Mouse (Mus musculus): ENCODE results near the gene Cebpa. TPM values are rescaled to one million over a fixed set of nuclear protein-coding genes. Genes with fewer than 3 reads are reported as not detected.

Gene Cebpa
- total RNA-seq, 2 experiments from 2014 or later, result 0.30 to 9.6 TPM

DNA sequence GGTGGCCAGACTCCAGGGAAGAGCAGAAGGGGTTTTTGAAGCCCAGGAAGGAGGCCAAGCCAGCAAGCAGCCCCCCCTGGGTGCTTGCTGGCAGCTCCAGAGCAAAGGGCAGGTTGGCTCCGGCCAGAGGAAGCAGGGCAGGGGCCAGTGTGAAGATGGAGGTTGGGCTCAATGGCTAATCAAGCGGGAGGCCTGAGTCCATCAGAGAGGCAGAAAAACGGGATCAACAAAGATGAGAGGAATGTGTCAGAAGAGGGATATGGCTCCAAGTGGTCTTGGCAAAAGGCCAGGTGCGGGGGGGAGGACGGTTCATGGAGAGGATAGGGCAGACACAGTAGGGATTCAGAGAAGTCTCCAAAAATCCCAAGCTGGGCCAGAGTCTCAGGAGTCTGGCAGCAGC is 22.4 kb downstream of the Cebpa start:
- ATAC-seq (replicated peaks; ENCODE audit: low FRiP score, poor library complexity, severe bottlenecking), result no peak

DNA sequence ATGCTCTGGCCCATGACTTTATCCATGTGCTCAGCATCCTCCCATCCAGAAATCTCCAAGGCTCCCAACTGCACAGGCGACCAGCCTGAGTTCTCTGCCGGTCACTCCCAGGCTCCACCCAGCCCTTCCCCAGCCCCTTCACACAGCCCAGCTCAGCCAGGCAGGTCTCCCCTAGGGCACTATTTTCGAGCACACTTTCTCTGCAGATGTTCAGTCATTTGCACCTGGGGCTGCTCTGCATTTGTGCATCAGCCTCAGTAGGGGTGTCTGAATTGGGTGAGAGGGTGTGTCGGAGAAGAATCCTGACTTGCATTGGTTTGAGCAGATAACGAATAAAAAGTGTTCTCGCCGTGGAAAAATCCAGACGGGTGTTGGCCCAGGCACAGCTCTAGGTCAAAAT is 23.4 kb downstream of the Cebpa start:
- no peak for ATAC-seq (replicated peaks; ENCODE audit: low FRiP score, poor library complexity, severe bottlenecking)

DNA sequence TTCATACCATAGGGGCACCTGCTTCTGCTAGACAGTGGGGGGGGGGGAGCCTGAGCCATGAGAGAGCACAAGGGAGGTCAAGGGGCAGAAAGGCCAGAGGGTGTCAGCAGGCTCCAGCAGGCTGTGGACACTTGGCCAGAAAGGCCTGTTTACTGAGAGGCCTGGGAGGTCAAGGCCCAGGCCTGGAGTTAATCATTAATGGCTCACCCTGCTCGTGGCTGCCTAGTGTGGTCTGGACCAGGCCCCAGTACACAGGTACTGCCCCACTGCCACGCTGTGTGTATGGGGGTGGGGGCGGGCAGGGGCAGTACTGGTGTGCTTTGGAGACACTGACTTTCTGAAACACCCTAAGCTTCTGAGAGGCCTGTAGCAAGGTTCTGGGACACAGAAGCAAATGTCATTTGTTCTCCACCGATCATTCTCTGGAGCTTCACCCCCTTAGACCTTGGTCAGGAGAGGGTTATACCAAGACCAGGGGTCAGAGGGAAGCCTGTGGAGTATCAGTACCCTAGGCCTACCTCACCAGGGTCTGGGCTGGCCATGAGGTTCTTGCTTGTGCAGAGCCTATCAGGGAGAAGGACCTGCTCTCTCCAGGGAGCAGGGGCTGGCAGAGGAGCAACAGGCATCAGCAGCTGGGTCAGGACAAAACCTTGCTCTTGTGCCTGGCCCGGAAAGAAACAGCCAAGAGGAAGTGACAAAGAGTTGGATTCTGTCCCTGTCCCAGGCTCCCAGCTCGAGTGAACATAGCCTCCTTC is 24.9 kb downstream of the Cebpa start:
- no peak for ATAC-seq (replicated peaks; ENCODE audit: low FRiP score, poor library complexity, severe bottlenecking)

DNA sequence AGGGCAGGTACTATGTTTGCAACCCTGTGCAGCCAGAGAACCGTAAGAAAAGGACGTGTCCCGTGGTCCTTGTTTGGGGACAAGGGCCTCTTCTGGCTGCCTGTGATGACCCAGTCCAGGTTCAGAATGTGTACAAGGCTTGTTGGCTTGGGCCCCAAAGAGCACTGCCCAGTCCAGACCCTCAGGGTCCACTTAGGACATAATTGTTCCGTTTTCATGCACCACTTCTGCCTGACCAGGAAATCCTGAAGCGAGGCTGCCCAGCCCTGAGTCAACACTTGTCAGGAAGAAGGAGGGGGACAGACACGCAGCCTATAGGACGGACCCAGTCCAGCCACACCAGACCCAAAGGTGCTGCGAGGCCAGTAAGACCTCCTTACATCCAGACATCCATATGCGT is 26.0 kb downstream of the Cebpa start:
- no peak for ATAC-seq (replicated peaks; ENCODE audit: low FRiP score, poor library complexity, severe bottlenecking)

DNA sequence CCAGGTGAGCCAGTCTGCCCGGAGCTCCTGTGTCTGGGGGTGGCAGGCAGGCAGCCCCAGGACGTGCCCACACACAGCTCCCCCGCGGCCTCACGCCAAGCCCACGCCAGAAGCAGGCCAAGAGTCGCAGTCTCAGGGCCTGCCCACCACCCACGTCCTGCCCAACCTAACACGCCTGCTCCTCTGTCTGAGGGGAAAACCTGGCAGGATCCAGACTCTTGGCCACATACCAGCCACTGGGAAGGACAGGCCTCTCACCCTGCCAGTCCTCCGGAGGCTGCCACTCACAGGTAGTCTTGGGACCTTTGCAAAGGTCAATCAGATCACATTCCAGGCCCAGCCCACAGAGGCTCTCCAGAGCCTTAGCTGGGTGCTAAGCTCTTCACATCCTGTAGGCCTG is 27.2 kb downstream of the Cebpa start:
- no peak for ATAC-seq (replicated peaks; ENCODE audit: low FRiP score, poor library complexity, severe bottlenecking)

DNA sequence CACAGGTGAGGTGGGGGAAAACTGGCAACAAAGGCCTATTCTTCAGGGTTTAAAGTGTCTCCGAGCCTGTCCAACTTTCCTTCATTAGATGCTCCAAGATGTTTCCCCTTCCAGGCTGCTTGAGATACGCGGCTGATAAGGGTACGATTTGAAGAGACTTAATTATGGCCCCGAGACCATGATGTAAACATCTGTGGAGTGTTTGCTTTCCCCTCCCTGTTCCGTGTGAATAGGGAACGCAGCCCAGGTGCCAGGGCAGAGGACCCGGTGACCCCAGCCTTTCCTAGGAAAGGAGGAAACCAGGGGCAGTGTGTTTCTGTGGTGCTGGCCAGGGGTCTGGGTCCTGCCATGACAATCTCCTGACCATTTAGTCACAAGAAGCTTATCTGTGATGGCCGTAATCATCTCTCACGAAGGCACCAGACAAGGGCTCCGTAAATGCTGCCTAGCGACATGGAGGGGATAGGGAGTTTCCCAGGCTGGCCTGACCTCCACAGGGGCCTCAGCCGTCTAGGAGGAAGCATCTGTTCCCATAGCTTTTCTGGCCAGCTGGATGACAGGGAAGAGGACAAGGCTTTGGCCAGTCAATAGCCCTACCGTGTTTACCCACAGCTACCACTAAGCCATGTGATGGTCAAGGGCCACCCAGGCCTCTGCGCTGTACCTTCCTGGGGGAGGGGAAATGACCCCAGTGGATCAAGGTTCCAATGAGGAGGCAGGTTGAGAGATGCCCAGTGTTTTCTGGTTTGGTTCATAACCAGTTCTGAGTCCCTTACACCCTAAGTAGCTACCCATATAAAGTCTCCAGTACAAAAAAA is 30.7 kb downstream of the Cebpa start:
- ATAC-seq (replicated peaks; ENCODE audit: low FRiP score, poor library complexity, severe bottlenecking), result no peak

DNA sequence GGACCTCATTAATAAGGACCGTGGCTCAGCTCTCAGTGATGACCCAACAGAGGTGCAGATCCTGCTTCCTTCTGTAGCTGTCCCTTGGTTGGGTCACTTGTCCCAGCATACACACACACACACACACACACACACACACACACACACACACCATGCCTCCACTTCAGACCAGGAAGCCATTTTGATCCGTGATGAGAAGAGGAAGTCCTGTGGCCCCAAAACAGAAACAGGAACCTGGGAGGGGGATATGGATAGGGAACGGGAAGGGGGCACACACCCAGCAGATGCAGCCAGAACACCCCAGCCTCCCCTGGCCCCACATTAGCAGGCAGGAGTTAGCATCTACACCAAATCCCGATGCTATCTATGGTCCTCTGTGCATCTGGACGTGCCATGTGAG is 31.8 kb downstream of the Cebpa start:
- no peak for ATAC-seq (replicated peaks; ENCODE audit: low FRiP score, poor library complexity, severe bottlenecking)

DNA sequence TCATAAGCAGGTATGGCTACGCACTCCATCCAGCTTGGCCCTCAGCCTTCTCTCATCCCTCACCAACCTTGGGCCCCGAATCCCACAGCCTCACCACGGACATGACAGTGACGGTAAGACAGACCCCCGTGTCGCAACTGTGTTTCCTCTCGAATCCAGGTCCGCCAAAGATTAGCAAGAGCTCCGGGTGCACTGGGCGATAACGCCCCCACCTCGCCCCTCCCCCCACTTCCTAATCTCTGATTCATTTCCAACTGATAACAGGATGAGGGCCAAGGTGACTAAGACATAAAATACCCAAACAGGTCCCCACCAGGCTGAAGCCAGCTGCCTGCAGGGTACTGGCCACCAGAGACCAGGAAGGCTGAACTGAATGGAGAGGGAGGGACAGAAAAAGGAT is 35.4 kb downstream of the Cebpa start:
- no peak for ATAC-seq (replicated peaks; ENCODE audit: low FRiP score, poor library complexity, severe bottlenecking)

DNA sequence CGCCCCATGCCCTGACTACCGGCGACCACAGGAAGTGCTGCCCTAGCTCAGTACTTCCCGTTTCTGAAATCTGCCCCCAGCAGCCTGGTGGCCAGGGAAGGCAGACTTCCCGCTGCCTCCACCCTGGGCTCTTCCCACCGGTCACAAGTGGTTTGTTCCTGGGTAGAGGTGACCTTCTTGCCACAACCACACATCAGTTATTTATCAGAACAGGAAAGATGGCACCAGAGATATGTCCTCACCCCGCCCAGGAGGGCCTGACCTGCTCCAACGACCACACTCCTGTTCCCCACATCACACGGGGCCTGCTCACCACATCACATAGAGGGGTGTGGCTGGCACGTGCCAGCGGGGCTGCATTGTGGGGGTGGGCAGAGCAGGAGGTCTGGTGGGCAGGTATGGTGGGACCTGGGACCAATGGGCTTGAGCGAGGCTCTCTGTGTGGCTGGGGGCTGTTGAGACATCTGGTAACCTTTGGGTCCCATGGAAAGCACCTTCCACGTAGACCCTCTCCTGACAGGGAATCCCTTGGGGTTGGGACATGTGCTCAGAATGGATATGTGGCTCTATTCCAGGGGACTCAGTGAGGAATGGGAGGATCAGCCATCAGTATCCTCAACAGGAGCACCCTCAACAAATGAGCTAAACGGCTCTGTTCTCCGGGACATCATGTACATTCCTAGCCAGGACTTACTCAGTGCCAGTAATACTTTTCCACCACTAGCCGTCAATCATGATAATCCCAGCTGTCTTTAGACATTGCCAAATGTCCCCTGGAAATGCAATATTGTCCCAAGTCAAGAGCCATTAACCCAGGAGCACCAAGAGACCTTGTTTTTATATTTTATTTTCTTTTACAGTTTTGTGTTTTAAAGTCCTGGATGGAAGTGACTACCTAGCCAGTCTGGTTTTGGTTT is 37.7 kb downstream of the Cebpa start:
- no peak for ATAC-seq (replicated peaks; ENCODE audit: low FRiP score, poor library complexity, severe bottlenecking)

DNA sequence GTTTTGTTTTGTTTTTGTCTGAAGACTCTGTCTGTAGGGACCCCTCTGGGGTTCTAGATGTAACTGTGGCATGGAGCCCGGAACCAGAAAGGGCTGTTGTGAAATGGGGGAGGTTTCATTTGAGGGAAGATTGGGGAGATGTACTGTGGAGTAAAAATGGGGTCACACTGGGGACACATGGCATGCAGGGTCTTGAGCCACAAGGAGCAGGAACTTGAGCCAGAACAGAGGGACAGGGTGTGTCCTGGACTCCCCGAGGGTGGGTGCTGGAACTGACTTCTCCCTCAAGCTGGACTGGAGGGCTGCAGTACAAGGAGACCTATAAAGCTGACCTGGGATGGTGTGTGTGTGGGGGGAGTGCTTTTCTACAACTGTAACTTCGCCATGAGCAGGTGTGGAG is 38.4 kb downstream of the Cebpa start:
- ATAC-seq (replicated peaks; ENCODE audit: low FRiP score, poor library complexity, severe bottlenecking), result no peak

DNA sequence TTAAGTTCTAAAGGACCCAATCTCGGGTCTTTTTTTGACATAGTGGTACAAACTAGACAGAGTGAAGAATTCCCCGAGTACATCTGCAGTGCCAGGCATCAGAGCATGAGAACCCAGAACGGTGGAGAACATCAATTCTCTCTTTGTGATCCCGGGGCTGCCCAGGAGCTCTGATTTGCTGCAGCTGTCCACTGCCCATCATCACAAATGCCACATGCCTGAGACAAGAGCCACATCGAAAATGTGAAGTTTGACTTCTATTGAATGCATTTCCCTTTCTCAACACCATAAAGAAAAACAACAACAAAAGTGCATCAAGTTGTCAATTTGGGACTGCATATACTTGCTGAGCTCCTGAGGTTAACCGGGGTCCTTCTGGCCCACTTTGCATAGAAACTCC is 43.4 kb downstream of the Cebpa start:
- ATAC-seq (replicated peaks; ENCODE audit: low FRiP score, poor library complexity, severe bottlenecking), result no peak

DNA sequence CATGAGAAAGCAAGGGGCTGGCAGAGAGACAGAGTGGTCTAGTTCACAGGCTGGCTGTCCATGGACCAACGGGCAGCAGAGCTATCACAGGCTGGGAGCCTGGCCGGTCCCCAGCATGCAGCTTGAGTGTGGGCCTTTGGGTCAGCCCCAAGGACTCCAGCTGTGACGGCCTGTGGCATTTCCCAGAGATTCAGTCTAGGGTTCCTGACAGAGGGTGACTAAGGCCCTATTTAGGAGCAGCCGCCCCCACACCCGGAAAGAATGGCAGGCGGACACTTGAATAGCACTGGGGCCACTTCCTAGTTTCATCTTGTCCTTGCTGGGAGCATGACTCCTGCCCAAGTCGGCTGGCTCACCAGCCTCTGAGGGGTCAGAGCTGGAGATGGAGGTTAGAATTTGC is 44.5 kb downstream of the Cebpa start:
- ATAC-seq (replicated peaks; ENCODE audit: low FRiP score, poor library complexity, severe bottlenecking), result no peak

DNA sequence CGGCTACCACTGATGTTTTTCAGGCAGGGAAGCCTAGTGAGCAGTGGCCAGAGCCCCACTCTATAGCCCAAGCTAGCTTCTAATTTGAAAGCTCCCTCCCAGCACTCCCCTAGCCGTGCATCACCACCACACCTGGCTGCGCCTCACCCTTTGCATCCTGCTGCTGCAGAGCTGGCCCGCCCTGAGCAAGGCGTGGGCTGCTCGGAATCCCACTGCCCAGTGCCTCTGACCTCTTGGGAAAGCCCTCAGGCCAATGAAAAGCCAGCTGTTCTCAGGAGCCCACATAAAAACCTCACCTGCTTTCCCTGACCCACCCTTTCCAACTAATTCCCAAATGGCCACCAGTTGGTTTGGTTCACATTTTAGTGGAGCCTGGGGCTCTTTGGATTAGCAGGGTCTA is 45.0 kb downstream of the Cebpa start:
- ATAC-seq (replicated peaks; ENCODE audit: low FRiP score, poor library complexity, severe bottlenecking), result no peak

DNA sequence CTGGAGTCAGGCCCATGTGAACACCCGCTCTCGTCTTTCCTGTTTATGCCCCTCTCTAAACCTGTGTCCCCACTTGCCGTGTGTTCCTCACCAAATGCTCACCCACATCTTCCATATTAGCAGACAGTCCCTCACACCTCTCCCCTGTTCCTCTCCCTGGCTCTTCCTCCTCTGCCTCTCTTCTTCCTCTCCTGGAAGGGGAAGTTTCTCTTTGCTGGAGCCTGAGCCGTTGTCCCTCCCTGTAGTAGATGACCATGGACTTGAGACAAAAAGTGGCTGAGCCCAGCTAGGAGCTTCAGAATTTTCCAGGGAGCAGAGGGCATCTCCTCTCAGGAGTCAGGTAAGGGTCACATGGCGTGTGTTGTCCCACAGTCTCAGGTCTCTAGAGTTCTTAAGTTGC is 47.9 kb downstream of the Cebpa start:
- no peak for ATAC-seq (replicated peaks; ENCODE audit: low FRiP score, poor library complexity, severe bottlenecking)

DNA sequence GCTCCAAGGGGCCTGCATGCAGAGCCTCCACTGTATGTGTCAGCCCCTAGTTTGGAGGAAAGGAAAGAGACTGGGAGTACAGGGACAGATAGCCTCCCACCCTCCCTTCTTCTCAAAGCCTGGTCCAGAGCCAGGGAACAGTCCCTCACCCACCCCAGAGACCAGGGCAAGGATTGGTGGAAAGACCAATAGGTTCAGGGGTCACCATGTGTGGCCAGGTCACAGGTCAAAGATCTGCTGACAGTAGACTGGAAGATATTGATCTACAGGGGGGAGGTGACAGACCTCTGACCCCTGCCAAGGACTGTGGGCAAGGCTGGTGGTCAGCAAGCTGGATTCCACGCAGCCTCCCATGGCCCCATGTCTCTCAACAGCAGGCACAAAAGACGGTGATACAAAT is 48.8 kb downstream of the Cebpa start:
- no peak for ATAC-seq (replicated peaks; ENCODE audit: low FRiP score, poor library complexity, severe bottlenecking)

DNA sequence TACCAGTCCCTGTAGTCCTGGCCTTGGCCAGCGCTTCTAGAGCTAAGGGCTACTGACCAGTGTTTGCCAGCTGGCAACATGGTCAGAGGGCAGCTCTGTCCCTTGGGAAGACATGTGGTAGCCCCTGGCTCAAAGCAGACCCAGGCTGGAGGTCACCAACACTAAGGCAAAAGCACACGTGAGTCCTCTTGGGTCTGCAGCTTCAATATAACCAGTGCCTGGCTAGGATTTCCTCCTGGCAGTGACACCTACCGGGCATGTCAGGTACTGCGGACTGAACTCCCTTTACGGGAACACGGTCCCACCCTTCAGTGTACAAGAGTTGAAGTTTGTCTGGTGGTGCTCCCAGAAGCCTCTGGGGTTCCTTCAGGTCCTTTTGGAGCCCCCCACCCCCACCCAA is 50.2 kb downstream of the Cebpa start:
- no peak for ATAC-seq (replicated peaks; ENCODE audit: low FRiP score, poor library complexity, severe bottlenecking)

Other genes with a start within 250 kb of the Cebpa start
- gene Pepd, start 206.9 kb upstream of the Cebpa start, total RNA-seq (2015; ENCODE audit: low replicate concordance), result 15.5 and 17.2 TPM in 2 replicates
- gene Pepd, start 206.9 kb upstream of the Cebpa start, total RNA-seq (2017; ENCODE audit: low replicate concordance), result 17.2 and 19.1 TPM in 2 replicates
- 41.1 and 56.6 TPM in 2 replicates for gene Cebpg, start 62.7 kb upstream of the Cebpa start, total RNA-seq (2015; ENCODE audit: low replicate concordance)
- 55.4 and 81.1 TPM in 2 replicates for gene Cebpg, start 62.7 kb upstream of the Cebpa start, total RNA-seq (2017; ENCODE audit: low replicate concordance)
- gene Slc7a10, start 67.1 kb downstream of the Cebpa start, total RNA-seq (2015; ENCODE audit: low replicate concordance), result not detected in 2 replicates
- gene Slc7a10, start 67.1 kb downstream of the Cebpa start, total RNA-seq (2017; ENCODE audit: low replicate concordance), result not detected in 2 replicates
- not detected in 2 replicates for gene Lrp3, start 96.2 kb downstream of the Cebpa start, total RNA-seq (2015; ENCODE audit: low replicate concordance)
- not detected in 2 replicates for gene Lrp3, start 96.2 kb downstream of the Cebpa start, total RNA-seq (2017; ENCODE audit: low replicate concordance)
- 1.1 and 2.9 TPM in 2 replicates for gene Gpatch1, start 199.1 kb downstream of the Cebpa start, total RNA-seq (2015; ENCODE audit: low replicate concordance)
- 2.4 and 3.0 TPM in 2 replicates for gene Gpatch1, start 199.1 kb downstream of the Cebpa start, total RNA-seq (2017; ENCODE audit: low replicate concordance)
- not detected in 2 replicates for gene Rhpn2, start 214.9 kb downstream of the Cebpa start, total RNA-seq (2015; ENCODE audit: low replicate concordance)
- not detected in 2 replicates for gene Rhpn2, start 214.9 kb downstream of the Cebpa start, total RNA-seq (2017; ENCODE audit: low replicate concordance)